Mouse (Mus musculus): ENCODE results near the gene Elovl1. TPM values are rescaled to one million over a fixed set of nuclear protein-coding genes. Genes with fewer than 3 reads are reported as not detected.

Elovl1 gene
- polyA plus RNA-seq, 2 experiments from 2014 or later: 125 to 129 TPM

DNA sequence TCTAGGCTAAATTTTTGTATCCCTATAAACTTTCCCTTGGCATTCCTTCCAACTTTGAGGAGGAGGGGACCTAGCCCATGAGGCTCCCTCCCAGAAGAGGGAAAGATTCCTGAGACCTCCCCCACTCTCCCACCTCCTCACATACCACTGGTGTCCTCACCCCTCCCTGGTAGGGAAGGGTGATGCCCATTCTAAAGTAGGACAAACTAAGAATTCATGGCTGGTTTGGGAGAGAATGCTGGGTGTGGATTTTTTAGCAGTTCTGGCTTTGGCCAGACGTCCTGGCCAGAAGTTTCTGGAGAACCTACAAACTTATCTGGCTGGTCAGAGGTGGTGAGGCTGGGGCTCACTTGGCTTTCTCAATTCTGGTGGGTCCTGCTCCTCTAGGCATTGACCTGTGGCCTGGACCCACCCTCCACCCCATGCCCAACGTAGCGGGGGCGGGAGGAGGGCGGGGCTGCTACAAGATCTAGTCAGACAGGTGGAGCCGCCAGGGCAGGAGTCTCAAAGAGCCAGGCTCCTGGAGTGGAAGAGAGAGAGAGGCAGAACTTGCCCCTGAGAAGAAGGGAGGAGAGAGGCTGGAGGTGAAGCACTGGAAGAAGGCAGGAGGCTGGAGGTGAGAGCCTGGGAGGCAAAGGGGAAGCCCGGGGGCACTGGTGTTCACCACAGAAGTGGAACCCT is 1.5 kb downstream of the Elovl1 start:
- ATAC-seq: no peak

DNA sequence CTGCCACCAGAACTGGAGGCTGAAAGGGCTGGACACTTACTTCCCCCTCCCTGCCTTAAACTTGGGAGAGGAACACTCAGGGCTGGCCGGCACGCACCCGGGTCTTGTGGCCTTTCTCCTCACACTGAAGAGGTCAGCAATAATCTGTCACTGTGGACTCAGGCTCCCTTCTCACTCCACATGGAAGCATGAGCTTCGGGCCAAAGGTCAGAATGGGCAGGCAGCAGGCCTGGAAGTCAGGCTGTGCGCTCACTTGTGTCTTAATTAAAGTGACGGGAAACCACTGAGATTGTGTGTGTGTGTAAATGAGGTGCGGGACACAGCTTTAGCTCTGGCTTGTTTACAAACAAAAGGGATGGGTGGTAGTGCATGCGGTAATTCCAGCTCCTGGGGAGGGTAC is 4.4 kb downstream of the Elovl1 start:
- ATAC-seq: no peak

DNA sequence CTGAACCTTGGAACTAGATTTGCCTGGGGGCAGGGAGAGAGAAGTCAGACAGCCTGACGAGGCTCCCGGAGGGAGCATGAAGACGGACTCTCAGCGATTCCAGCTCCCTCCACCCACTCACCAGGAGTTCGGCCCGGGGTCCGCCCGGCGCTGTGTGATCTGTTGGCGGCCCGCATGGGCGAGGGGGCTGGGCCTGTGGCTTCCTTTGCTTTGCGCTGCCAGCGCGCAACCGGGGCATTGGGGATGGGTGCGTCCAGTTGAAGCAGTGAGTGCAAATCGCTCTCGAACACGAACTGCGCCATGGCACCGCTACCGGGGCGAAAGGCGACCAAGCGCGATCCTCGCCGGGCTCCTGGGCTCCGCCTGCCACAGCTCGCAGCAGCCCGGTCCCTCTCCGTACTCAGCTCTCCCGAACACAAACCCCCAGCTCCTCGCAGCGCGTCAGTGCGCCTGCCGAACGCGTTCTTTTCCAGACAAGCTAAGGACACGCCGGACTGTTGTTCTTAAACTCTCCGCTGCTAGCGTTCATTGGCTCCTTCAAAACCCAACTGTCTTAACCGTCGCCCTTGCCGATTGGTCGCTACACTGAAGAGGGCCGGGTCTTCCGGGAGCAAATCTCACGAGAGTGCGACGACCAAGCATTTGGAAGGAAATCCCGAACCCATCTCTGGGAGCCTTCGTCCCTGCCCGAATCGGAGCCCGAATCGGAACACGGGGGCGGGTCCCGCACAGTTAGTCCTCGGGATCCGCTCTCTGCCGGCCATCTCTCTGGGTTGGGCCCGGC is 9.1 kb downstream of the Elovl1 start, which contains the start of gene Cdc20:
Cdc20 (minus strand) TSS at position 533 of the 784 bp plus-strand sequence.
- peak; percentile 99 for ATAC-seq

DNA sequence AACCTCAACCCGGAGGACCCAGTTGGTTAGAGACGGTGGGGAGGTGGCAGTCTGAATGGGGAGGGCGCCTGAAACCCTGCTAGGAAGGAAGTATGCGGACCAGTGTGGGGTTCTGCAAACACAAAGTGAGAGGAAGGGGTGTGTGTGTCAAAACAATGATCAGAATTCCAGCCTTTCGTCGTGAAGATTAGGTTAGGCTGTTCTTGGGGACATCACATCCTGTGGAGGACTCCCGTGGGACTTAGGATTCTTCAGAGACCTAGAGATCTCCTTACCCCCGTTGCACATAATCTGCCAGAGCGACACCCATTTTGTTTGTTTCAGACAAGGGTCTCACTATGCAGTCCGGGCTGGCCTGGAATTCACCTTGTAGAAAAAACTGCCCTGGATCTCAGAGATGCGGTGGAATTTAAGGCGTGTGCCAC is 9.9 kb downstream of the Elovl1 start:
- ATAC-seq: peak; percentile 20

DNA sequence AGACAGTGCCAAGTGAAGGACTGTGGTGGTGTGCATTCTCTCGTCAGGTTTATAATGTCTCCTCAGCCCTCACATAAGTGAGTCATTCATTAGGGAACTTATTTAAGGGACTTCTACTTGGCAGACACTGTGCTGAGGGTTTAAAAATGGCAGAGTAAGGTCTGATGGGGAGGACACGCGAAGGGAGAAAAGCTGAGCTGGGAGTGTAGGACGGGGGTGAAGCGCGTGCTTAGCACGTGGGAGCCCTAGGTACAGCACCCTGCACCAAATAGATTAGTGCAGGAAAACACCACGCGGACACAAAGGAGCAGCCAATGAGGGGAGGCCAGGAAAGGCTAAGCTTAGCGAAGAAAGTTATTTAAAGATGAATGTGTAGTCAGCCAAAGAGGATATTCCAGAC is 17.2 kb downstream of the Elovl1 start:
- ATAC-seq: no peak

DNA sequence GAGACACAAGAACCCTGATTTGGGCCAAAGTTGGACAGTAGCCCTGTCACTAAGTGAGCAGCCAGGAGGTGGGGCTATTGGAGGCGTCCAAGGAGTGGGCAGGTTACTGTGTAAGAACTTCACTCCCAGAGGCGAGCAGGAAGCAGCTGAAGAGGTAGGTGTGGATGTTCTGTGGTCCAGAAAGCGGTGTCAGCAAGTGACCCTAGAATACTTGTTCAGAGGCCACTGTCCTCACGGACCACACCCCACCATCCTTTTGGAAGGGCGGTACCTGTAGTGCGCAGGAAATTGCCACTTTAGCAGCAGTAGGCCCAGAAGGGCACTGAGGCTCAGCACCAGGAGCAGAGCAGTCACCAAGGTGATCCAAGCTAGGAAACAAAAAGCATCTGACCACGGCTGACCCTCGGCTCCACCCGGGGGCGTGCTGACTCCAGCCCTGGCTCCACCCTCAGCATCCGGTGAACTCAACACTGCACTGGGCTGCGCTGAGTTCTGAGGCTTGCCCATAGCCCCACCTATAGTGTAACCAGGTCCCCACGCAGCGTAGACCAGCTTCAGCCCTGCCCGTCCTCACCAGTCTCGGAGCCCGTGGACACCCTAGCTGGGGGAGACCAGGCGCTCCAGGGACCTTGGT is 18.0 kb downstream of the Elovl1 start:
- ATAC-seq: no peak

DNA sequence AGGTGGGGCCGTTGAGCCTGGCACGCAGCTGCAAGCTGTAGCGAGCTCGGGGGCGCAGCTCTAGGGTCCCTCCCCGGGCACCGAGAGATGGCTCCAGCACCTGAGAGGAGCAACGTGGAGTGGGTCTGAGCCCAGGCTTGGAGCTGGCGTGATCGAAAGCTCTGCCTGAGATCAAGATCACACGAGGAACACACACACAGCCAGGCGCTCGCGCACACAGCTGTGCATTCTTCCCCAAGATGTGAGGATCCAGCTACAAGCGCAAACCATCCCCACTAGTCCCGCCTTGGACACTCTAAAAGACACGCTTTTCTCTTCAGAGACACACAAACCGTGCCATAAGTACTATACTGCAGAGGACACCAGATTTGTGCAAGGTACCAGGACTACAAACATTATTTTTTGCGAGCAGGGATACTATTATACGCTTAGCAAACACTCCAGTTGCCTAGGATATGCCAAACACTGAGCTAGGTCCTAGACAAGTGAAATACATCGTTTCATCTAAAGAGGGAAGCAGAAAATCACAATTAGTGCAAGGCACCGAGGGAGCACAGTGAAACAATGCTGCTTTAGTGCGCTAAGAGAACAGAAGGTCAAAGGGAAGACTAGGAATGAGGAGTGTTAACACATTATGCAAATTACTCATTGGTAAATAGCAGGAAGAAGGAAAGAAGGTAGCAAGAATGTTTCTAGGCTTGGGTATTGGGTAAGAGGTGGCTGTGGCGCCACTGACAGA is 18.7 kb downstream of the Elovl1 start:
- ATAC-seq: no peak

DNA sequence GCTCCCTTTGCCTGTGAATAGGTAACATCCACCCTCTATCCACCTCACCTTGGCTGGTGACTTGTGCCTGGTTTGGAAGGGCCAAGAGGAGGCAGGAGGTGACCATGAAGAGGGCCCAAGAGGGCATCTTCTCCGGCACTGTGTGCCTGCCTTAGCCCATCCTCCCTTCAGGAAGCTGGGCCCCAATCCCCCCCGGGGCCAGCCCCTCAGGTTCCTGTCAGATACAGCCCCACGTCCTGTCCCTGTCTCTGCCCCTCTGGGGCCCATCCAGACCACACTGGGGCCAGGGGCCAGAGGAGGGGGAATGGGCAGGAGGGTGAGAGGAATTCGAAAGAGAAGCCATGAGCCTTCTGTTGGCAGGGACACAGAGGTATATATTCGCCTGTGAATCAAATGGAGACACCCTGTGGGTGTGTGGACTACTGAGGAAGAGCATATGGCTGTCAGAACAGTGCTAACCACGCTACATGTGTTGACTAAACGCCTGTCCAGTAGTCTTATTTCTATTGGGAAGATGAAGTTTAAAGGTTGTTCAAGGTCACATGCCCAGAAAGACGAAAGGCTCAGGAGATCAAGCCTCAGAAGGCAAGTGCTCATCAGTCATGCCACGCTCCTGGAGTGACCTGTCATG is 29.6 kb downstream of the Elovl1 start, which contains the start of gene Mpl:
Mpl (minus strand) TSS at position 169 of the 631 bp plus-strand sequence.
- ATAC-seq: no peak

DNA sequence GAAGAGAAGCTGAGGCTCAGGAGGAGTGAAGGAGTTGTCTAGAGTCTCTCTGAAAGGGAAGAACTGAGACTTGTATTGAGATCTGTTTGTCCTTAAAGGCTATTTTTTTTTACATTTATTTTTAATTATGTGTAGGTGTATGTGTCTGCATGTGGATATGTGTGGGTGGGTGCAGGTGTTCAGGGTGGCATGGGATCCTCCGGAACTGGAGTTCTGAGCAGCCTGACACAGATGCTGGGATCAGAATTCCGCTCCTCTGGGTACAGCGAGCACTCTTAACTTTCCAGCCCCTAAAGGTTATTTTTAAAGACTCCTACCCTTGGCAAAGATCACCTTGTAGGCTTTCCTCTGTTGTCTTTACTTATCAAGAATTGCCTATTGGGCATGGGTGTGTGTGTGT is 37.1 kb downstream of the Elovl1 start:
- ATAC-seq: no peak

DNA sequence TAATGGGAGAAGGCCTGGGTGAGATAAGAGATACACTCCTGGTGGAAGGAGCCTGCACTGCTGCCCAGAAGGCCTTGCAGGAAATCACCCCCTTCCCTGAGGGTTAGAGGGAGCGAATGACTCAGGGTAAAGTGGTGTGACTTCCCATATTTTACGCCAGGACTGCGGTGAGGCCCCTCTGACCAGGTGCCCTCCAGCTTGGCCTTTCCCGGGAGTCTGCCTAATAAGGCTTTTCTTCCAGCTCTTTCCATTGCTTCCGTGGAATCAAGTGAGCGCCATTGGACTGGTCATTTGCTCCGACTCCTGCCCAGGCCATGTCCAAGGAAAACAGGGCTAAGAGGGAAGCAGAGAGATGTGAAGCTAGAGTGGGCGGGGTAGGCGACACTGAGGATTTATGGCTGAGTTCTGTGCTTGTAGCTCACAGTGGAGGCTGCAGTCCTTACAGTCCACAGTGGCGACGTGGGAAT is 37.8 kb downstream of the Elovl1 start:
- ATAC-seq: no peak

DNA sequence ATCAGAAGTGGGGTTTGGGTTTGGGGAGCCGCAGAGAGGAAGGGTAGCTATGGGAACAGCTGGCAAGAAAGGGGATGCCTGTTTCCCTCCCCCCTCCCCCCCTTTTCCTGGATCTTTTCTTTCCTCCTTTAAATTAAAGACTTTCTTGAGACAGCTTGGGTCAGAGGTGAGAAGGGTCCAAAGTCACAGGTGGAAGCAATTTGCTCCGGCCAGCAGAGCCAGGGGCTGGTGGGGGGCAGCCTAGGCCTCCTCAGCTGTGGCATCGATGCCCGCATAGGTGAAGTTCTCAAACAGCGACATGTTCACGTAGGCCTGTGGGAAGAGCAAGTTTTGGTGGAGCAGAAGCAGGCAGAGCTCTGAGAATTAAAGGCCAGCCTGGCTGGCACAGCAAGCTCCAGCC is 43.4 kb downstream of the Elovl1 start:
- ATAC-seq: no peak

DNA sequence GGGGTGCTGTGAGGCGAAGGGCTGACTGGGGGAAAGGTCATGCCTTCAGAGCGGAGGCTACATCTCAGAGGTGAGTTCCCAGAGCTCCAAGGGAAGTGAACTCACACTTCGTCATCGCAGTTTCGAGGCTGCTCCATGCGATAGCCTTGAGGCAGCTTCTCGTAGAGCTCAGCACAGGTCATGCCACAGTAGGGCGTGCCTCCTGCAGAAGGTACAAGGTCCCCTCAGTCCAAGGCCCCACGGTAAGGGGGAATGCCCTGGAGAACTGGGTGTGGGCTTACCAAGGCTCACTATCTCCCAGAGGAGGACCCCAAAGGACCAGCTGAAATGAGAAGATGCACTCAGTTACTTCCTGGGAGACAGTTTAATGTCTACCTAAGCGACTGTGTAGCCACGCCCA is 44.8 kb downstream of the Elovl1 start:
- no peak for ATAC-seq

DNA sequence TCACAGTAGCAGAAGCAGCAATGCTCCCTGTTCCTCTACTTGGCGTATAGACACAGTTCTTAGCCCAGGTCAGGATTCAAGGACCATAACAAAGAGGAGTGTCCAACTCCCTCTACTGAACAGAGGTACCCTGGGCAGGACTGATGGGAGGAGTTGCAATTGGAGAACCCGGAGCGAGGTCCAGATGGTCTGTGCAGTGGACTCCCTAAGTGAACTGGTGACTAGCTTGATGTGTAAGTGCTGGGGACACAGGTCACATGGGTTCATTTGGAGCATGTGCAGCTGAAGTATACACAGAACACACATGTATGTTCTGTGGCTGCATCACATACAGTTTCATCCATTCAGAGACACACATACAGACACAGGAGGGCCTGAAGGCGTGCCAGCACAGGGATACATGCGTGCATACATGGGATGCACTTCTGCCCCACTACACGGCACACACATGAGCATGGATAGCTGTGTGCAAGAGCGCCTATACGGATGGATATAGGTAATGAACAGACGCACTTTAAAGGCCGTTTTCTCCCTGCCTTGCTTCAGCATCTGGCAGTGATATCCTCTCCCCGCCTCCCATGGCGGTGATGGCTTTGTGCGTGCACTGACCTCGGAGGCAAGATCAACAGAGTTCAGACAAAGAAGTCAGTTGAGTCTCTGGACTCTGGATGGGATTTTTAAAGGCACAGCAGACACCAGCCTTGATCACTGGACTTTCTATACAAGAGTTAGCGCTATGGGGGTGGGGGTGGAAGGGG is 49.1 kb downstream of the Elovl1 start:
- ATAC-seq: no peak

Other genes with a start within 250 kb of the Elovl1 start
- gene Kdm4a, start 248.1 kb upstream of the Elovl1 start, polyA plus RNA-seq (2017; shearing (Covaris generic)): 10 to 100 TPM in 1 of 2 experiments, 1 to 10 TPM in 1; 6.1 to 11.4 TPM
- under 1 TPM; 0.31 to 0.34 TPM for gene Ptprf, start 136.7 kb upstream of the Elovl1 start, polyA plus RNA-seq (2017; shearing (Covaris generic))
- gene Szt2, start 18.8 kb upstream of the Elovl1 start, polyA plus RNA-seq (2017; shearing (Covaris generic)): 10 to 100 TPM; 11.0 to 11.2 TPM
- 100 to 1,000 TPM; 115 to 118 TPM for gene Med8, start 18.8 kb upstream of the Elovl1 start, polyA plus RNA-seq (2017; shearing (Covaris generic))
- 10 to 100 TPM in 1 of 2 experiments, 1 to 10 TPM in 1; 9.4 to 15.3 TPM for gene Cdc20, start 9.3 kb downstream of the Elovl1 start, polyA plus RNA-seq (2017; shearing (Covaris generic))
- gene Mpl, start 29.4 kb downstream of the Elovl1 start, polyA plus RNA-seq (2017; shearing (Covaris generic)): not detected
- not detected for gene Tie1, start 62.0 kb downstream of the Elovl1 start, polyA plus RNA-seq (2017; shearing (Covaris generic))
- not detected for gene 2610528J11Rik, start 98.9 kb downstream of the Elovl1 start, polyA plus RNA-seq (2017; shearing (Covaris generic))
- gene Tmem125, start 116.0 kb downstream of the Elovl1 start, polyA plus RNA-seq (2017; shearing (Covaris generic)): not detected
- gene Cfap57, start 192.7 kb downstream of the Elovl1 start, polyA plus RNA-seq (2017; shearing (Covaris generic)): not detected
- 100 to 1,000 TPM; 163 to 165 TPM for gene Ebna1bp2, start 192.7 kb downstream of the Elovl1 start, polyA plus RNA-seq (2017; shearing (Covaris generic))
- not detected for gene Olfr62, start 230.9 kb downstream of the Elovl1 start, polyA plus RNA-seq (2017; shearing (Covaris generic))

Measured in activated CD4-positive, CD25-positive, alpha-beta regulatory T cell, adult 4 months (primary cell).